ENCODE assay signal across 8 mouse cellular contexts in genomic region chr4:148804137-148804779, GRCm38 (mm10). TPM values are rescaled to one million over a fixed set of nuclear protein-coding genes. Genes with fewer than 3 reads are reported as not detected.
A peak's percentile ranks its signal among the peaks of the same experiment; 100 is the strongest.
DNase-seq lines count a peak whose midpoint lies in the region; ATAC-seq and TF ChIP-seq lines count a peak whose summit lies in the region.

Gene Casz1, plus strand, starts transcription at chr4:148804429.

- under 1% methylated on average over 68 of the region's 68 CpGs for WGBS in hindbrain, embryonic 10.5 days
- WGBS in lung, adult 2 months, result under 1% methylated on average over 67 of the region's 68 CpGs

- TF ChIP-seq CTCF in Patski (IDR thresholded peaks at IDR 0.05), result no peak
- no peak for TF ChIP-seq CTCF in lung, adult 2 months (IDR thresholded peaks at IDR 0.05; ENCODE audit: insufficient read depth, low read length)

- peak; percentile 64 for DNase-seq in Patski (ENCODE audit: low read depth, low spot score)
- peak; percentile 69 for DNase-seq in cerebellum, adult 9-11 months
- DNase-seq in frontal cortex, postnatal 10 days (ENCODE audit: low spot score in 2 of 2), result peak; percentile 70 to 86
- peak; percentile 95 for DNase-seq in hindbrain, embryonic 10.5 days (ENCODE audit: low spot score)
- DNase-seq in layer of hippocampus, adult 9-10 months (ENCODE audit: low spot score), result peak; percentile 40
- DNase-seq in lung, adult 2 months, result peak; percentile 91
- DNase-seq in ovary, postnatal 36 days (ENCODE audit: low spot score), result peak; percentile 92
- no peak for DNase-seq in thymus, postnatal 0 days (ENCODE audit: low spot score)

- peak within 1 kb of the TSS; percentile 82 for H3K4me3 ChIP-seq in hindbrain, embryonic 10.5 days
- peak within 1 kb of the TSS; percentile 73 for H3K4me3 ChIP-seq in lung, adult 2 months (replicated peaks; ENCODE audit: extremely low read depth, low read depth, low read length)

- ATAC-seq in Patski, result peak; percentile 63

- CTCF ChIA-PET in Patski (lab: Charles Lee), result no interaction called here

- in situ Hi-C loops in Patski (cut with MboI; ENCODE audit: low pct_unique_long_range_greater_than_20kb), result loop anchor here (5.0 kb wide), 1 partner anchor 108 kb away; no protein-coding TSS in a partner anchor

- peak within 1 kb of the TSS; percentile 87 for H3K27ac ChIP-seq in hindbrain, embryonic 10.5 days

- peaks cover 72% of the 10 kb centered on the region for H3K4me1 ChIP-seq in hindbrain, embryonic 10.5 days (replicated peaks)
- H3K4me1 ChIP-seq in lung, adult 2 months (ENCODE audit: control insufficient read depth, insufficient read depth, low read length), result no peaks in the 10 kb centered on the region

- H3K27me3 ChIP-seq in Patski, result no peaks in the 10 kb centered on the region
- H3K27me3 ChIP-seq in hindbrain, embryonic 10.5 days (ENCODE audit: insufficient read depth, poor library complexity, severe bottlenecking), result peaks cover 97% of the 10 kb centered on the region

- POLR2A ChIA-PET in Patski (lab: Charles Lee), result no interaction called here

- no peaks in the 10 kb centered on the region for H3K36me3 ChIP-seq in hindbrain, embryonic 10.5 days

- no peaks in the 10 kb centered on the region for H3K9me3 ChIP-seq in hindbrain, embryonic 10.5 days

- peak; percentile 44; the same call in 1 of the 2 replicates for TF ChIP-seq POLR2A in lung, adult 2 months (IDR thresholded peaks at IDR 0.05; ENCODE audit: borderline replicate concordance, extremely low read depth, low read depth, low read length)

RNA-seq across cellular contexts. Expression of gene Casz1, which starts in this region (rescaled TPM):
- 6.0 TPM for polyA plus RNA-seq in Patski (2021)
- polyA plus RNA-seq in hindbrain, embryonic 10.5 days (2016; fragmentation: Nextera tagmentation; extraction: Ambion mirVana), result 13.8 and 14.4 TPM in 2 replicates
- 68.7 and 72.5 TPM in 2 replicates for polyA plus RNA-seq in lung, adult 2 months (2012; rRNA removed)
- polyA plus RNA-seq in thymus, postnatal 0 days (2015; fragmentation: Nextera tagmentation; extraction: Ambion mirVana), result 2.5 and 3.0 TPM in 2 replicates
